Mouse (Mus musculus) small intestine, adult 2 months (tissue): ENCODE measurements at regions not wholly inside any gene's neighbourhood (a gene's known extent, or its start where the extent isn't known, plus 50 kb on each side); places are given as distances from the start of the nearest gene placed in this dataset.

Experiments
- CTCF ChIP-seq: fragments of 200-500 bp; IDR thresholded peaks from 2 replicates; pipeline ENCODE4 v1.5.1; 2012; ENCODE audit warnings: low read depth, mild to moderate bottlenecking, control low read depth, inconsistent platforms, low read length, moderate library complexity, mixed read lengths; ENCODE audit not compliant: insufficient replicate concordance, insufficient read length; ENCODE audit errors: extremely low read depth
- POLR2A ChIP-seq: fragments of 200-500 bp; IDR thresholded peaks from 2 replicates; pipeline ENCODE4 v1.6.1; 2012; ENCODE audit warnings: low read depth, mild to moderate bottlenecking, control low read depth, inconsistent platforms, low read length, moderate library complexity

DNA sequence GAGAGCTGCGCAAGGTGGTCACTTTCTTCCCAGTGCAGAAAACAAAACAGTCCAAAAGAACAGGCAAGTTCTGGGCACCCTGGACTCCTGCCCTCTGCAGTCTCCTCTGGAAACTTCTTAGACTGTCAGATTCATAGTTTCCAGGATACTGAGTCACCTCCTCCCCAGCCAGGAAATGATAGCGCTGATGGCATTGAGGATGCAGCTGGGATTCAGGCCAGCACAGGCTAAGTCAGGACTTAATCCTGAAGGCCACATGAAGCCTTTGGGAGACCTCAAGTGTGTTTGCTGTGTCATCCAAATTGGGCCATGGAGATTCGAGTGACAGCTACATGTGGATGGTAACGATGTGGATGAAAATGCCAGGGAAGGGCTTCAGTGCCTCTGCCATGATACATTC is 219.1 kb upstream of the Slc24a5 start:
- TF ChIP-seq CTCF (no peak), POLR2A (no peak)
